Mouse (Mus musculus): Measurements from ENCODE around the gene AI413582.

Gene AI413582

DNA sequence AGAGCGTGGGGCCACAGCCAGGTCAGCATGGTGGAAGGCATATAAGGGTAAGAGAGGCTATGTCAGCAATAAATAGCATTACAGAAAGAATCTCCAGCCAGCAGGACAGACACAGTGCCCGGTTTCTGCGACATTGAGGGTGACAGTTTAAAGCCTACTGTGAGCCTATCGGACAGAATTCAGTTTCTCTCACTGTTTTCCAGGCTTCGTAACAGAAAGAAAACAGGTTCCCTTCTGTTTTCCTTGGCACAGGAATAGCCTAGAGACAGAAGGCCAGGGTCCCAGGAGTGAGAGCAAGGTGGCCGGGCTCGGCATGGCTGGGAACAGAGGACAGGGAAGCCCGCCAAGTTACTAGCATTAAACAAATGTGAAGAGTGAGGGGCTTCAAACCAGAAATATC, 14.3 kb upstream of the AI413582 start:
- no peak for DNase-seq (ENCODE audit: low read depth)

DNA sequence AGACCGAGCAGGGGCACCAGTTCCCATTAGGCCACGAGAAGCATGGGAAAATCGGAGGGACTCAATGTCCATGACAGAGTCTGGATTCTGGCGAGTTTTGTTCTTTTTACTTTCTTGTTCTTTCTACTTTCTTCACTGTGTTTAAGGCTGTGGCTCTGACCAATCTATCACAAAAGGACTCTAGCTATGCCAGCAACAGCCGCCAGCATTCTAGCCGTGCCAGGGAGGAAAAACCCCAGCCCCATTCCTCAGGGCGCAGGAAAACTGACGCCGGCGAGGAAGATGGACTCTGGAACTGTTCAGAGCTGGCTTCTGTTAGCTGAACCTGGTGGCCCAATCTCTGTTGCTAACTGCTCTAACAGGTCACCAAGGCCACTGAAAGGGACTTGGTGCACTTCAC, 12.9 kb upstream of the AI413582 start:
- no peak for DNase-seq (ENCODE audit: low read depth)

DNA sequence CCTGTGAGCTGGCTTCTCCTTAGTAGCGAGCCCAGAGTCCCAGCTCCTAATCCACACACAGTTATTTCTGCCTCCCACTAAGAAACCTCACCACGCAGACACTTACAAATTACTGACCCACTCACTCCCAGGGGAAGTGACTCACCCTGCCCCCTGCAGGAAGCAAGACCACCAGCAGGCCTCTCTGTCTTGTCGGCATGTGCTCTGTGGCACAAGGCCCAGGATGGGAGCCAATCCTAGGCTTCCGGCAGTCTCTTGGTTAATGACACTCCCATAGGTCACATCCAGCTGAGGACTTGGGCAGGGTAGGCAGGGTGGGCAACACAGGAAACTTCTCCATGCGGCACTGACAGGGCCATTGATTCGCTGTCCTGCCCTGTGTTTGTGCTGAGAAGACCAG, 11.9 kb upstream of the AI413582 start:
- no peak for DNase-seq (ENCODE audit: low read depth)

DNA sequence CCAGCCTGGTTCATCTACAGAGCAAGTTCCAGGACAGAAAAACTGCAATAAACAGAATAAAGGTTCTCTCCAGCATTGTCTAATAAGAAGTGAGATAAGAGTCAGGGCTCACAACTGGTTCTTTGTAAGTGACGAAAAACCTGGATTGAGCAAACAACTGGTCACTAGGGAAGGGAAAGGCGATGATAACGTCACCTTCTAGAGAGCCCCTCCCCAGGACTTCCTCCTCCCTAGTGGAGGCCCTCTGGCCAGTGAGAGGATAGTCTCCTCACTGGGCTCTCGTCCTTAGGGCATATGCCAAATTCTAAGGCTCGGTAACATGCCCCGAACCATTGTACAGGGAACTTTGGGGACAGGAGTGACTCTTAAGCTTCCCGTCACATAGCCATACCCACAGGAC, 10.5 kb upstream of the AI413582 start:
- DNase-seq (ENCODE audit: low read depth), result no peak

DNA sequence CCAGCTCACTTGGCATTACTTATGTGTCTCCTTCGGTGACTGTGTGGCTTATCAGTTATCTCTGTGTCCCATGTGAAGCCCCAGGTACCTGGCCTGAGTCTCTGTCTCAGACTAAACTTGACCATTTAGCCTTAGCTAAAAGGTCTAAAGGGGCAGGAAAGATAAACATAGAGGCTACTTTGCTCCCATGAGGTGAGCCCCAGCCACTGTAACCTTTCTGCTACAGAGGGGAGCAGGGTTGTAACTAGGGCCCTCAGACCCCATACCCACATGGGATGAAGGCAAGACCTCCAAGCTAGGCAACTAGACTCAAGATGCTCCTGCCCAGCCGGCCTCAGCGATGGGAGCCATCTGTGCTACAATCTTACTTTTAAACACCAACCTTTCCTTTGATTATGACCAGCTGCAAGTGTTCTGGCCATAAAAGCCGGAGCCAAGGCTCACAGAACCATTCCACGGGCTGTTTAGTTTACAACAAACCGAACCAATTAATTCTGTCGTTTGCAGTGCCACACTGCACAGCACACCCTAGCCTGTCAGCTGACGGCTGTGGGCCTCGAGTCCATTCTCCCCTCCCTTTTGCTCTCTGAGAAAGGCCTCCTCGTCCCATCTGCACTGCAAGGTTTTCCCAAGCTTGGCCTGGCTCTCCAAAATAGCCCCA, 9.7 kb upstream of the AI413582 start:
- DNase-seq (ENCODE audit: low read depth), result no peak

DNA sequence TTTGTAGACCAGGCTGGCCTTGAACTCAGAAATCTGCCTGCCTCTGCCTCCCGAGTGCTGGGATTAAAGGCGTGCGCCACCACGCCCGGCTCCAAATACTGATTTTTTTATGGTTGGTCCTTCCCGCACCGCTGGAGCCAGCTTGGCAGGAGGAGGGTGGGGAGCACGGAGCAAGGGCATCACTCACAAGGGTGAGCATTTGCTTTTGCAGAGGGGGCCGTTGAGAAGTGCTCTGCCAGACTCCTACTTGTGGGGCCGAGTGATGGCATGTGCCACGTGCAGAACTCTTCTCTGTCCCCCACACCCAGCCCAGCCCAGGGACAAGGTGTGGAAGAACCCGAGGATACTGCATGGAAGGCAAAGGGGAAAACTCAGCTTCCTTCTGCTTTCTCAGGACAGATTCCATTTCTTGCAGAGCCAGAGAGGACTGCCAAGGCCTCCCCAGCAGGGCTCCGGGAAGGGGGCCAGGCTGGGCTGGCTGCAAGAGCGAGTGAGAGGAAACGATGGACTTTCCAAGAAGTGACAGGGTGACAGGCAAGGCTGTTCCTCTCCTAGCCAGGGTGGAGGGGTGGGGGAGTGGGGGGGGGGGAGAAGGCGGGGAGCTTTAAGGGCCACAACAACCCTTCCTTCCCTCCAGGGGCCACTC, 9.0 kb upstream of the AI413582 start:
- no peak for DNase-seq (ENCODE audit: low read depth)

DNA sequence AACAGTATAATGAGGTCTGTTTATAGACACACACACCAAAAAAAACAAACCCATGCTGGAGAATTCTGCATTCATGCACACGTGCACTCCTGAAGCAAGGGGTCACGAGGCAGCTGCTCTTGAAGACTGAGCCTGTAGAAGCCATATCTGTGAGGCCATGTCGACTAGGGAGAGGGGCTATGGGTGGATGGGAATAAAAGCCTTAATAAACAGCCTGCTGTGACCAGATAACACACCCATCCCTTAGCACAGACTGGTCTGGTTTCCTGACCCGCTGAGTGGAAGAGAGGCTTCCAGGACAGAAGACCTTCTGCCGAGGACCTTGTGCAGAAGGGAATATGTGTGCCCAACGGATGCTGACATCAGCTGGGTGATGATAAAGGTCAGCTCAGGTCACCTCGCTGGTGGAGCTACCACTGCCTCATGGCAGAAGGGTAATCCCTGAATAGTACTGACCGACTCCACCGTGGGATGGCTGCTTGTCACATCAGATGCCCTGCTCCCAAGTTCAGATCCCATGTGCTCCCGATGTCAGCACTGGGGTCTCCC, 8.3 kb upstream of the AI413582 start:
- no peak for DNase-seq (ENCODE audit: low read depth)

DNA sequence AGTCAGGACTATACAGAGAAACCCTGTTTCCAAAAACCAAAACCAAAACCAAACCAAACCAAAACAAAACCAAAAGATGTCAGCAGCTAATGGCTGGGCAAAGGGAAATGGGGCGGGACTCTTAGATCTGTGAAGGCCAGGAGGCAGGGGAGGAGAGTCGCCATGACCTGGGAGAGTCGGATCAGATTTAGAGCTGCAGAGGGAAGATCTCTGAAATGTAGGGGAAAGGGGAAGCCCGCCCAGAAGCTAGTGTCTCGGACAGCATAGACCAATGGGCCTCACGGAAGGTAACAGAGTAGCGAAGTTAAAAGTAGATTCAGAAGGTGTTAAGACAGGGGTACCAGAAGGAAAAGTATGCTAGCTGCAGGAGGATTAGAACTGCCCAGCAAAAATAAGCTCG, 5.8 kb upstream of the AI413582 start:
- DNase-seq (ENCODE audit: low read depth), result no peak

DNA sequence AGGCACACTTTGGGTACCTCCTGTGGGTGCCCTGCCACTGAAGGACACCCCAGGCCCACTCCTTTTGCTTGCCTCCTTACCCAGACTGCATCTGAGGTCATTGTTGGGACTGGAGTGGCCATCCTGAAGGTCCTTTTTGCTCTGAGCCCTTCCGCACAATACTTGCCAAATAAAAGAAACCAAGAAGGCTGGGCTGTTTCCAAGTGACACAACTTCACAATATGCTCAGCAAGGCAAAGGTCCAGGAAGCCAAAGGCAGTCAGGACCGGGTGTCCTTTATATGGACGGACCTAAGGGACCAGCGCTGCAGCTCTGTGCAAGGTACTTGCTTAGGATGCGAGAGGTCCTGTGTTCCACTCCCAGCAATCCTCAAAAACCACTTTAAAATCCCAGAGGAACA, 2.7 kb upstream of the AI413582 start:
- DNase-seq (ENCODE audit: low read depth), result no peak

DNA sequence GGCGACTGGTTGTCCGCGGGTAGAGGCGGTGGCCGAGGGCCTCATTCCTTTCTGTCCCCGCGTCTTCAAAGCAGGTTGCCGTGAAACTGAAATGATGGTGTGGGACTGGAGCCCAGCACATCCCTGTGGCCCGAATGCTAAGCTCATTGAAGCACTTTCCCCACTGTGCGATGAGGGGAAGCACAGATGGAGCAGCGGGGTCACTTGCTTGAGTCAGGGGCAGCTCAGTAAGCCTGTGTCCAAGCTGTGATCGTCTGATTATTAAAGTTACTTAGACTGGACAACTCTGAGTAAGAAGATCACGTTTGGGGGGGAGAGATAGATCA, 349 bp upstream of the AI413582 start:
- no peak for DNase-seq (ENCODE audit: low read depth)

DNA sequence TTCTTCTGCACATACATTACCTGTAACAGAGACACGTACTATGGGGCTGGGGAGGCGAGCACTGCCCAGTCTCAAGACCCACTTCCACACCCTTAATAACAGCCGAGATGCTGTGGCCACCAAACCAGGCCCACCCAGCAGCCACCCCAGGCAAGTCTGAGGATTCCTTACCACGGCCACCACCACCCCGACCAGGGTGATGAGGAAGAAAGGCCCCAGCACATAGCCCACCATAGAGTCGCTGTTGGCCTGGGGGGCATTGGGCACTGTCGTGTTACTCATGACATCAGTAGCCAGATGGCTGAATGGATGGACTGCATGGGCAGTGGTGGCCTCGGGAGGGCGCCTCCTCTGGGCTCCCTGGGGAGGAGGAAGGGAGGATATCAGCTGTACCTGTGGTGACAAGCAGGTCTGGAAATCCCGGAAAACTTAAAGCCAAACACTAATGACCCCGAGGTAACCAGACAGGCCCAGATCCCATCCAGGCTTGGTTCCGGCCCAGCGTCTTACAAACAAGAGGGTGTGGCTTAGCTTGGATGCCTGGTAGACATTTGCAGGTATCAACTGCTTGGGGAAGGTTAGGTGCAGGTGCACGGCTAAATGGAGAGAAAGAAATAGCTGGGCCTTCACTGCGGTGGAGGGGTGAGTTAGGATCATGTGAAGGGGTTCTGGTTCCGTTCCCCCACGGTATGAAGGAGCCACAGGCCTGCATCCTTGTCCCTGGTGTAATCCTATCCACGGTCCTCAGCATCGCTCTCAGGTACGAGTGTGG, 979 bp downstream of the AI413582 start:
- DNase-seq (ENCODE audit: low read depth), result no peak

DNA sequence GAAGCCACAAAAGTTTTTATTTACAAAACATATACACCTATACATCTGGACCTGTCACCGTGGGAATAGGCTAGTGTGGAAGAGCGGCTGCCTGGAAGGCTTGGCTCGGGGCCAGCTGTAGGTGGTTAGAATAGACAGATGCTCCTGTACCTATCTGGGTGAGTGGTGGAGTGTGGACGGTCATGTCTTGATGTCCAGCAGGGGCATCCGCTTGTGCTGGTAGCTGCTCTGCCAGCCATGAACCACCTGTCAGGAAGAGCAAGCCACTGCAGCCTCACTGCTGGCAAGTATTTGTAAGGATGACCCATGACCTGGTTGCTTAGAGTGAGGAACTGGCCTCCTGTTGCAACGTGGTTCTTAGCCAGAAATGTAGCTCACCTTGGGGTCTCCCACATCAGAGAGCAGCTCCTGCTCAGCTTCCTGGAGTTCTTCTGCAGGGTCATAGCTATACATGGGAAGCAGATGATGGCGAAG, 1.7 kb downstream of the AI413582 start:
- DNase-seq (ENCODE audit: low read depth), result no peak

DNA sequence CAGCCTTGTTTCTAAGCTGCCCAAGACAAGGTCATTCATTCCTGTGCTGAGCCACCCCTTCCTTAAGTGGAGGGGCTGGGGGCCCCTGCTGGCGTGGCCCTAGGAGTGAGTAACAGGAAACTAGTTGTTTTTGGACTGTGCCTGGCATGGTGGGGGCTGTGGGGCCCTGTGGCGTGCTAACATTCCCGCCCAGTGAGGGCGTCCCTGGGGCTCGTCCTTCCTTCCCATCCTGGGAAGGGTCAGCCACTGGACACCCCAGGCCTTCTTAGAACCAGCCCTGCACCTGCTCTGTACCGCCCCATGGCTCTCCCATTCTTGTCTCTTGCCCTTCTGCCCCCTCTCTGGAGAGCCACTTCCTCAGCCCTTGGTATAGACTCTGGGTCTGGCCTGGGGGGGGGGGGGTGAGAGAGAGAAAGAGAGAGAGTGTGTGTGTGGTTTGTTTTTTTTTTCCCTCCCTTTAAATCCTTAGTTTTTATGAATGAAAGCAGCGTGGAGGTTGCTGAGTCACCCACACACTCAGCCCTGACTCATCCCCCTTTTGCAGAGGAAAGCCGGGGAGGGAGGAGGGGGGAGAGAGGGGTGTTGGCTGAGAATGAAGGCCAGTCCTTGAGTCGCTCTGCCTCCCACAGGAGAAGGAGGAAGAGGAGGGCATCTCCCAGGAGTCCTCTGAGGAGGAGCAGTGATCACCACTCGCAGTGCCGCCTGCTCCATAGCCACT, 3.6 kb downstream of the AI413582 start:
- peak; percentile 88 for DNase-seq (ENCODE audit: low read depth)

DNA sequence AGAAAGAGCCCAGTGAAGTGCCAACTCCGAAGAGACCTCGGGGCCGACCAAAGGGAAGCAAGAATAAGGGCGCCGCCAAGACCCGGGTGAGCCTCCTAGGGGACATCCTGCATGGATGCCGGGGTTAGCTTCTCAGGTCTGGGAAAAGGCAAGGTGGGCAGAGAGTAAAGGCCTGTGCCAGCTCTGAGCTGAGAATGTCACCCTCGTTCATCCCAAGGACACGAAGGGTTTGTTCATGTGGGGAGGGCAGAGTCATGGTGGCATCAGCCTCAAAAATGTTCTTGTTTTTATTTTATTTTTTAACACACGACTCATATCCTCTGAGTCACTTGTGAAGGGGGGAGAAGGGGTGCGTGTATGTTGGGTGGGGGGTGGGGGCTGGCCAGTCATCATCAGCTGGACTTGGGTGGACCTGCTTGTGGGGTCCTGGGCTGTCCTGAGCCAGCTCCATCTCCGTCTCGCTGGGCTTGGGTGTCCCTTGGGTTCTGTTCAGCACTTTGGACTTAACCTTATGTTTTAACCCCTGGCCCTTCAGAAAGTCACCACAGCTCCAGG, 4.6 kb downstream of the AI413582 start:
- DNase-seq (ENCODE audit: low read depth), result no peak

DNA sequence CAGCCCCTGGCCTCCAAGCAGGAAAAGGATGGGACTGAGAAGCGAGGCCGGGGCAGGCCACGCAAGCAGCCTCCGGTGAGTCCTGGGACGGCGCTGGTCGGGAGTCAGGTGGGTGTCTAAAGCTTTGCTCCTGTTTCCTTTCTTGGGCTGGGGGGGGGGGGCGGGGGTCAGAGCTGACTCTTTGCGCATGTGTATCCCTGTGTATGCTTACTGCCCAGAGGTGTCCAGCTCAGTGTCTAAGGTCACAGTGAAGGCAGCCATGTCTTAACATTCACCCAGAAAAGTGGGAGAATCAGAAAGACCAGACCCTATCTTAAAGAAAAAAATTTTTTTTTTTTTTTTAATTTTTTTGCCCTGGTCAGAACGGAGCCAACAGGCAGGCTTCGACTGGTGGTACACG, 6.0 kb downstream of the AI413582 start:
- no peak for DNase-seq (ENCODE audit: low read depth)

DNA sequence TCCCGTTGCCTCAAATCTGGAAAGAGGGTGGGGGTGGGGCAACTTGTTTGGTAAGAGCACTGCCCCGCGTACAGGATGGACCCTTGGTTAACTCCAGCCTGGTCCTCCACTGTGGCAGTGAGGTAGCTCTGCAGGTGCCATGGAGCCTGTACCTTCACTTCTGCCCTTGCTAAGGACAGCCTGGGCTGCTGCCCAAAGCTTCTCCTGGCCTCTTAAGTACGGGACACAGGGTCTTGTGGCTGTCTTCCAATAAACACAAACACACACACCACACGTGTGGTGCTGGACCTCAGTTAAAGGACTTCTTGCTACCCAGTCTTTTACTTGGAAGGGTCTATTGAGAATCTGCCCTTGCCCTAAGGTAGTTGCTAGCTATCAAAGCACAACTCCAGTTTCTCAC, 6.7 kb downstream of the AI413582 start:
- DNase-seq (ENCODE audit: low read depth), result no peak

DNA sequence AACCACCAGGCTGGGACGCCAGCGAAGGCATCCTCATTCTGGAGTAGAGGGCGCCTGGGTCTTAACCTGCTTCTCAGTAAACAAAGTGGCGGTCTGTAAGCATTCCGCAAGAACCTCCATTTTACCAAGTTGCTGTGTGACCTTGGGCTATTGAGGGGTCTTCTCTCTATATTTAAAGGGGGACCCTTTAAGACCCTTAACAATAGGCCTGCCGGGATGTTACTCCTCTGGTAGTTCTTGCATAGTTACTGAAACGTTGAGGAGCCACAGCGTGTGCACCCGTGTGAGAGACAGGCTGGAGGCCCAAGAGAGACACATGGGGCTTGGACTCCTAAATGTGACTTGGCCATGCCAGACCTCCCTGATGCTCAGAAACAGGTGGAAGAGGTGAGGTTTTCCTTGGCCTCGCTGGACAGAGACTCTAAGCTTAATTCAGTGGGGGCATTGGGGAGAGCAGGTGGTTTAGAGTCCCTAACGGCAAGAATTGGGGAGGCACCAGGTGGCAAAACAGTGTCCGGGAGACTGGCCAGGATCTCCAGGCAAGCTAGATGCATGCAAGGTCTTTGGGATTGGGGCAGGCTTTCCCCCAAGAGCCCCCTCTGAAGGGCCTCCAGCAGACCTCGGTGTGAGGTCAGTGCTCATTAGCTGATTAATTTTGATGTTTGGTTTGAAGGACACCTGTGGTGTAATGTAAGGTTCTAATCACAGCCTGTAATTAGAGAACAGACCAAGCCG, 7.5 kb downstream of the AI413582 start:
- no peak for DNase-seq (ENCODE audit: low read depth)

DNA sequence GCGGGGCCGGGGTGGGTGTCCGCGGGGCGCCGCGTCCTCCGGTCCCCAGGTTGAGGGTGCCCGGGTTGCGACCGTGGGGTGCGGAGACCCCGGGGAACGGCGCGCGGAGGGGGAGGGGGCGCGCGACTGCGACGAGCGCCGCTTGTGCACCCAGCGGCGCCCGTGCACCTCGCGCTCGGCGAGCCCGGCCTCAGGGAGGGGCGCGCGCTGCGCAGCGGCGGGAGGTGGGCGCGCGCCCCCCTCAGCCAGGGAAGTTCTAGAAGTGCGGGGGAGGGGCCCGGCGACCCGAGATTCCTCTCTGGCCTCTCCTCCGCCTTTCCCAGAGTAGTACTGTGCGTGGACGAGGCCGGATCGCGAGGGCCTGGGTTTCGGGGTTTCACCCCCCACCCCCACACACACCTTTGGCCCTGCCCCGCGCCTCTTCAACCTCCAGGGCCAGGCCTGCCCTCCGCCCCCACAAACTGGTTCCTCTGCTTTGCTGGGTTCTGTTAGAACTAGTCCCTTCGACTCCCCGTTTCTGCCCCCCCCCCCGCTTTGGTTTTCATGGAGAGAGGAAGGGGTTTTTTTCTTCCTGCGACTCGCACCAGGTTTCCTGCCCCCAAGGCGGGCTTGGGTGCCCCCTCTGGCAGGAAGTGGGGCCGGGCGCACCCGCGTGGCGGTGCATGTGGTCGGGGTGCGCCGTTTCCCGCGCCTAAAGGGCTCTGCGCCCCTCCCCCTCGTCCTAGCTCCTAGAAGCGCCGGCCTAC, 8.2 kb downstream of the AI413582 start:
- no peak for DNase-seq (ENCODE audit: low read depth)

DNA sequence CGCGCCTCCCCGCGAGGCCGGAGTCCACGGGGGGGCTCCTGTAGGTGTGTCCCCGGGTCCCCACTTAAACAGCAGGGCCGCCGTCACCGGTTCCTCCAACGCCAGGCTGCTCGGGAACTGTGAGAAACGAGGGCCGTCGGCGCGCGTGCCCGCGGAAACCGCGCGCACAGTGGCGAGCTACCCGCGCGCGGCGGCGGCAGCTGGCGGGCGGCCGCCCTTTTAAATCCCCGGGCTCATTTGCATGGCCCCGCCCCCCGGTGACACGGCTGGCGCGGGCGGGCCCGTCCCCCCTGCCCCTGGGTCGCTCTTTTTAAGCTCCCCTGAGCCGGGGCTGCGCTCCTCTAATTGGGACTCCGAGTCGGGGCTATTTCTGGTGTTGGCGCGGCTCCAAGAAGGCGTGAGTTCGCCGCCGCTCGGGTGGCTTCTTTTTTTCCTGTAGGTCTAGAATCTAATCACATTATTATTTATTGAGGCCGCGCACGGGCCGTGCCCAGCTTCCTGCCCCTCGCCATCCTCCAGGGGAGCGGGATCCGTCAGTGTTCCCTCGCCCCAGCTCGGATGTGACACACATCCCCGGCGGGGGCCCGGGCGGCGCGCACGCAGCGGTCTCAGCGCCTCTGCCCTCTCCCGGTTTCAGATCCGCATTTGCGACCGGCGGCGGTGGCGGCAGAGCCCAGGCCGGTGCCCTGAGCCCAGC, 9.1 kb downstream of the AI413582 start, which contains the start of gene Hmga1:
Gene Hmga1 (plus strand): TSS at position 183 of the 697 bp plus-strand sequence.
- no peak for DNase-seq (ENCODE audit: low read depth)
